Mouse (Mus musculus) CD4-positive, CD25-positive, alpha-beta regulatory T cell (primary cell): ENCODE results near the gene Tsku. TPM values are rescaled to one million over a fixed set of nuclear protein-coding genes. Genes with fewer than 3 reads are reported as not detected.

Experiments
- polyA plus RNA-seq: library from polyadenylated mRNA; unstranded; fragments of 100-300 nt; shearing (Covaris generic); gene quantifications from one replicate; pipeline ENCODE4 v1.2.1, GENCODE M21; 2017

The Tsku gene
- polyA plus RNA-seq = not detected

GRCm38 (mm10) chr7:98361063-98361652 lies at the start of gene Tsku:
Gene Tsku, minus strand, starts transcription at chr7:98361328.

GRCm38 (mm10) chr7:98321083-98321482 lies 40.0 kb downstream of the Tsku start, which contains the start of gene Acer3:
Gene Acer3, minus strand, starts transcription at chr7:98321208.

Other genes starting within 250 kb of the Tsku start
- gene Myo7a, start 241.8 kb downstream of the Tsku start, polyA plus RNA-seq = 3.3 TPM
- not detected for gene Omp, start 215.8 kb downstream of the Tsku start, polyA plus RNA-seq
- gene Capn5, start 183.1 kb downstream of the Tsku start, polyA plus RNA-seq = 1.5 TPM
- not detected for gene B3gnt6, start 161.8 kb downstream of the Tsku start, polyA plus RNA-seq
- gene Acer3, start 40.1 kb downstream of the Tsku start, polyA plus RNA-seq = 9.9 TPM
- gene Gucy2d, start 79.1 kb upstream of the Tsku start, polyA plus RNA-seq = not detected
- gene Lrrc32, start 128.0 kb upstream of the Tsku start, polyA plus RNA-seq = 301 TPM